Mouse (Mus musculus): ENCODE measurements around the gene Hist1h2ac. TPM values are rescaled to one million over a fixed set of nuclear protein-coding genes. Genes with fewer than 3 reads are reported as not detected.
A peak's percentile ranks its signal among the peaks of the same experiment; 100 is the strongest.
"Not testable (repeated sequence)": the region's sequence is repeated elsewhere in the genome, so short reads cannot be mapped to it uniquely, and the experiment has no call there.

Gene Hist1h2ac
- total RNA-seq, 1 experiment from 2014 or later = 4.3 TPM

GRCm38 (mm10) chr13:23699767-23700166 lies 16.0 kb upstream of the Hist1h2ac start:
- DNase-seq = no peak

- DNase-seq = no peak
Observed at GRCm38 (mm10) chr13:23698996-23699395, 15.2 kb upstream of the Hist1h2ac start.

- peak; percentile 95 for DNase-seq
Observed at GRCm38 (mm10) chr13:23698300-23698693, 14.5 kb upstream of the Hist1h2ac start, which contains the start of gene Hist1h4c. Hist1h4c (minus strand) TSS chr13:23698454.

GRCm38 (mm10) chr13:23697491-23698299 lies 13.9 kb upstream of the Hist1h2ac start:
- peak; percentile 36 for DNase-seq

- no peak for DNase-seq
Observed at GRCm38 (mm10) chr13:23696061-23696474, 12.3 kb upstream of the Hist1h2ac start.

GRCm38 (mm10) chr13:23695514-23695913 lies 11.8 kb upstream of the Hist1h2ac start, which contains the start of gene Hist1h1t:
Hist1h1t (plus strand) TSS chr13:23695814.
- no peak for DNase-seq

GRCm38 (mm10) chr13:23694956-23695355 lies 11.2 kb upstream of the Hist1h2ac start:
- no peak for DNase-seq

GRCm38 (mm10) chr13:23693856-23694440 lies 10.2 kb upstream of the Hist1h2ac start:
- no peak for DNase-seq

- no peak for DNase-seq
Observed at GRCm38 (mm10) chr13:23689459-23689858, 5.7 kb upstream of the Hist1h2ac start.

- no peak for DNase-seq
Observed at GRCm38 (mm10) chr13:23688956-23689355, 5.2 kb upstream of the Hist1h2ac start.

GRCm38 (mm10) chr13:23687907-23688306 lies 4.2 kb upstream of the Hist1h2ac start:
- DNase-seq = no peak

- no peak for DNase-seq
Observed at GRCm38 (mm10) chr13:23687181-23687580, 3.4 kb upstream of the Hist1h2ac start.

GRCm38 (mm10) chr13:23685966-23686365 lies 2.2 kb upstream of the Hist1h2ac start:
- DNase-seq = no peak

GRCm38 (mm10) chr13:23685121-23685861 lies 1.5 kb upstream of the Hist1h2ac start:
- no peak for DNase-seq

GRCm38 (mm10) chr13:23684295-23684945 lies 672 bp upstream of the Hist1h2ac start:
- not testable (repeated sequence) for DNase-seq

GRCm38 (mm10) chr13:23682947-23683754 lies 597 bp downstream of the Hist1h2ac start:
- not testable (repeated sequence) for DNase-seq

GRCm38 (mm10) chr13:23682623-23682946 lies 1.2 kb downstream of the Hist1h2ac start:
- no peak for DNase-seq

GRCm38 (mm10) chr13:23681990-23682582 lies 1.7 kb downstream of the Hist1h2ac start:
- DNase-seq = no peak

GRCm38 (mm10) chr13:23662536-23662935 lies 21.2 kb downstream of the Hist1h2ac start:
- DNase-seq = no peak

GRCm38 (mm10) chr13:23659636-23660366 lies 23.9 kb downstream of the Hist1h2ac start:
- no peak for DNase-seq

All from adrenal gland, postnatal 25 days (tissue).